Mouse (Mus musculus) yolk sac, embryonic 10.5 days (tissue): ENCODE data around the gene Serpinb9e.
"Not testable (repeated sequence)": the region's sequence is repeated elsewhere in the genome, so short reads cannot be mapped to it uniquely, and the experiment has no call there.

Source experiments
- DNase-seq: peaks from one replicate; pipeline ENCODE4 v3.0.0-alpha.2; 2017; ENCODE audit warnings: low spot score

The Serpinb9e gene

DNA sequence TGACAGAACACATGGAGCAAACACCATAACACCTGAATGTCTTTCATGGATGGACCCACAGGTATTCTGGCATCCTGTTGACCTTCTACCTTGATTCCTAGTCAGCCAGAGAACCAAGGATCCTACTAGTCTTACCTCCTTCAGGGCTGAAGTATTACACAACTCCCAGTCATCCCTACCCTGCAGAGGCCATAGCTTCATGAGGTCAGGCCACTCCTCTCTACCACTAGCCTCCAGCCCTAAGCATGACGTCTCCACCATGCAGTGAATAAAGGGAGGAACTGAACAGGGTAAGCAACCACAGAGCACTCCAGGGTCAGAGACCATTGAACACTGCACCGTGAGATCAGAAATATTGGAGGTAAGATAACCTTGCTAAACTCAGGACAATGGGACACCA, at the start of gene Serpinb9e:
TSS of gene Serpinb9e (plus strand) at position 301 of the 400 bp plus-strand sequence.
- DNase-seq: not testable (repeated sequence)

- DNase-seq: no peak
Measured at GRCm38 (mm10) chr13:33199740-33200139, 49.7 kb upstream of the Serpinb9e start.

DNA sequence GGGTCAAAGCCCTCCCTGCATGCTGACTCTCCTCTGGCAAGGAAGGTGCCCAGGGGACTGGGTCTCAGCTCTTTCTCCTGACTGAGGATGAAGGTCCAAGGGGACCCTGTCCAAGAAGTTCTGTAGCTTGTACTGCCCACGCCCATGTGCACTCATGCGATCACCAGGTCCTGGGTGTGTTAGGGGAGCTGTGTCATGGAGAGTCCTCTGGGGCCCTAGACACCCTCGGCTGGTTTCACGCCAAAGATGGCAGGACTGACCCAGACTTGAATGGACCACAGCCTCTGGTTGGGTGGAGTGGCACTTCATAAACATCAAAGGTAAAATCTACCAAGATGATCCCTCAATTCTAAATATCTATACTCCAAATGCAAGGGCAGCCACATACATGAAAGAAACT, 59.2 kb downstream of the Serpinb9e start:
- not testable (repeated sequence) for DNase-seq
